Mouse (Mus musculus) ES-E14 (cell line): ENCODE data around the gene Gon4l.

ENCODE experiments used
- CHD2 ChIP-seq: IDR thresholded peaks from 2 replicates; pipeline ENCODE4 v1.6.1; 2014; ENCODE audit warnings: mild to moderate bottlenecking, low read depth, low read length, inconsistent platforms
- HCFC1 ChIP-seq: IDR thresholded peaks from 2 replicates; pipeline ENCODE4 v1.6.1; 2012; ENCODE audit warnings: low read length, inconsistent platforms, borderline replicate concordance; ENCODE audit not compliant: insufficient read depth
- MAFK ChIP-seq: IDR thresholded peaks from 2 replicates; pipeline ENCODE4 v1.6.1; 2014; ENCODE audit warnings: mild to moderate bottlenecking, low read depth, low read length, inconsistent platforms; ENCODE audit not compliant: insufficient read depth
- ZC3H11A ChIP-seq: IDR thresholded peaks from 2 replicates; pipeline ENCODE4 v1.6.1; 2012; ENCODE audit warnings: low read depth, mild to moderate bottlenecking, inconsistent platforms, low read length, borderline replicate concordance
- ZNF384 ChIP-seq: IDR thresholded peaks from 2 replicates; pipeline ENCODE4 v1.6.1; 2012; ENCODE audit warnings: low read depth, low read length, inconsistent platforms

DNA sequence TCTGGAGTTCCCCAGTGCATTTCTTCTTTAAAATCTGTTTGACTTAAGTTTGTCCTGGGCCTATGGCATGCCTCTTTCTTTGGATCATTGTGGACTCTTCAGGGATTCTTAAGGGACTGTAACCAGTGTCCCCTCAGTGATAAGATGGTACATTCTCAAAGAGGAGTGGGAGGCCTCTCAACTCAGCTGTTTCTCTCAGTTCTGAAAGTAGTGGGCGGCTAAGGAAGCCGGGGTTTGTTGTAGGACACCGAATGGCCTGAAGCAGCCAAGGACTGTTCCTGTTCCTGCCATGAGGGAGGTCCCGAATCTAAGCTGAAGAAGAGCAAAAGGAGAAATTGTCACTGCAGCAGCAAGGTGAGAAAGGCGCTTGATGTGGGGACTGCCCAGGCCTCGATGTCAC is 70.2 kb downstream of the Gon4l start:
- TF ChIP-seq HCFC1, result no peak
- no peak for TF ChIP-seq ZNF384
- TF ChIP-seq MAFK, result no peak
- TF ChIP-seq CHD2, result no peak
- no peak for TF ChIP-seq ZC3H11A
